Mouse (Mus musculus) lung, adult 10 weeks (tissue): ENCODE measurements around the gene Sec16b. TPM values are rescaled to one million over a fixed set of nuclear protein-coding genes. Genes with fewer than 3 reads are reported as not detected.

Source experiments
- polyA plus RNA-seq: library from polyadenylated mRNA; stranded (reverse); fragments of 350-450 nt; fragmentation: Illumina TruSeq; extraction: RNeasy Lipid Tissue Mini Kit (QIAGEN cat#74804); gene quantifications from one replicate; pipeline ENCODE4 v1.2.3, GENCODE M21; 2014; ENCODE audit warnings: low read depth, low replicate concordance; ENCODE audit not compliant: insufficient read depth

Sec16b gene
- 1.4 TPM for polyA plus RNA-seq

DNA sequence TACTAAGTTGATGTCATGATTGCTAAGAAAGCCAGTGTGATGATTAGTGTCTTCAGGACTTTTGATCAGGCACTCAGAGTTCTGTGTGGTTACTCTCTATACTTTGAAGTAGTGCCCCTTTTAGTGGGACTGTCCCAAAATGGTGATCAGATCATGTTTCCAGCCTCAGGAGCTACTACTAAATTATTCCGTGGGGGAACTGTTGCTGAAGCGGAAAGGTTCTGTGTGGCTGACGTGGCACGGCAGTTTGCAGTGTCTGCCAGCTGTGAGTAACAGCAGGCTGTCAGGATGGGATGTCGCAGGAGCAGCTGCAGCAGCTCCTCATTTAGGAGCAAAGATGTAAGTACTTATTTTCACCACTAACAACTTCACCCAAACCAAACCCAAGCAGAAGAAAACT, at the start of gene Sec16b:
Gene Sec16b, plus strand, starts transcription at position 207 of the 400 bp plus-strand sequence.

GRCm38 (mm10) chr1:157458421-157459208, 47.9 kb upstream of the Sec16b start, which contains the start of gene Cryzl2:
TSS of gene Cryzl2 (plus strand) at chr1:157458577.

Other genes with a start within 250 kb of the Sec16b start
- gene Rasal2, start 94.1 kb upstream of the Sec16b start, polyA plus RNA-seq, result 4.3 TPM
- gene Cryzl2, start 48.2 kb upstream of the Sec16b start, polyA plus RNA-seq, result 16.7 TPM